Mouse (Mus musculus): ENCODE measurements at regions not wholly inside any gene's neighbourhood (a gene's known extent, or its start where the extent isn't known, plus 50 kb on each side); places are given as distances from the start of the nearest gene placed in this dataset.

GRCm38 (mm10) chr17:49225255-49226015, 202.7 kb upstream of the Mocs1 start:
- no peaks in the 10 kb centered on the region for H3K36me3 ChIP-seq
- DNase-seq (ENCODE audit: low spot score) = no peak
- H3K9me3 ChIP-seq = no peaks in the 10 kb centered on the region
- WGBS = 68% methylated on average over 9 of the region's 9 CpGs
- H3K4me1 ChIP-seq = no peaks in the 10 kb centered on the region
- H3K4me3 ChIP-seq = no peak overlapping the region
- no peak overlapping the region for H3K27ac ChIP-seq
- H3K27me3 ChIP-seq (ENCODE audit: insufficient read depth, poor library complexity, severe bottlenecking) = 0 out of 2 replicates have a peak, but pooled peaks cover 12% of the 10 kb centered on the region

GRCm38 (mm10) chr17:49226016-49226400, 202.2 kb upstream of the Mocs1 start:
- no peak overlapping the region for H3K4me3 ChIP-seq
- WGBS = 72% methylated on average over 6 of the region's 6 CpGs
- DNase-seq (ENCODE audit: low spot score) = no peak
- no peaks in the 10 kb centered on the region for H3K9me3 ChIP-seq
- no peaks in the 10 kb centered on the region for H3K36me3 ChIP-seq
- H3K27me3 ChIP-seq (ENCODE audit: insufficient read depth, poor library complexity, severe bottlenecking) = 0 out of 2 replicates have a peak, but pooled peaks cover 12% of the 10 kb centered on the region
- H3K27ac ChIP-seq = no peak overlapping the region
- H3K4me1 ChIP-seq = peaks cover 5% of the 10 kb centered on the region

GRCm38 (mm10) chr17:49231287-49231686, 196.9 kb upstream of the Mocs1 start:
- WGBS = 74% methylated on average over 3 of the region's 3 CpGs
- no peaks in the 10 kb centered on the region for H3K9me3 ChIP-seq

GRCm38 (mm10) chr17:49240097-49240496, 188.1 kb upstream of the Mocs1 start:
- Histone ChIP-seq H3K27ac (no peak overlapping the region), H3K9me3 (no peaks in the 10 kb centered on the region)

More at GRCm38 (mm10) chr17:49231287-49231686, 196.9 kb upstream of the Mocs1 start:
- Histone ChIP-seq H3K36me3 (no peaks in the 10 kb centered on the region), H3K27me3 (ENCODE audit: insufficient read depth, poor library complexity, severe bottlenecking) (0 out of 2 replicates have a peak, but pooled peaks cover 9% of the 10 kb centered on the region), H3K27ac (peak overlapping the region; percentile 72), H3K4me3 (no peak overlapping the region), H3K4me1 (peaks cover 13% of the 10 kb centered on the region)
- no peak for DNase-seq (ENCODE audit: low spot score)

GRCm38 (mm10) chr17:49243419-49243818, 184.7 kb upstream of the Mocs1 start:
- Histone ChIP-seq H3K4me3 (no peak overlapping the region), H3K27ac (no peak overlapping the region), H3K36me3 (no peaks in the 10 kb centered on the region), H3K9me3 (no peaks in the 10 kb centered on the region), H3K4me1 (no peaks in the 10 kb centered on the region), H3K27me3 (ENCODE audit: insufficient read depth, poor library complexity, severe bottlenecking) (peaks cover 16% of the 10 kb centered on the region; the same call in 1 of the 2 replicates)
- no peak for DNase-seq (ENCODE audit: low spot score)
- WGBS = 48% methylated on average over 2 of the region's 2 CpGs

More at GRCm38 (mm10) chr17:49240097-49240496, 188.1 kb upstream of the Mocs1 start:
- Histone ChIP-seq H3K4me1 (no peaks in the 10 kb centered on the region), H3K4me3 (no peak overlapping the region), H3K36me3 (no peaks in the 10 kb centered on the region), H3K27me3 (ENCODE audit: insufficient read depth, poor library complexity, severe bottlenecking) (peaks cover 16% of the 10 kb centered on the region; the same call in 1 of the 2 replicates)
- no peak for DNase-seq (ENCODE audit: low spot score)

- no peak for DNase-seq (ENCODE audit: low spot score)
- Histone ChIP-seq H3K27ac (no peak overlapping the region), H3K9me3 (no peaks in the 10 kb centered on the region), H3K4me1 (no peaks in the 10 kb centered on the region), H3K4me3 (no peak overlapping the region), H3K36me3 (no peaks in the 10 kb centered on the region), H3K27me3 (ENCODE audit: insufficient read depth, poor library complexity, severe bottlenecking) (peaks cover 16% of the 10 kb centered on the region; the same call in 1 of the 2 replicates)
- WGBS = 51% methylated on average over 2 of the region's 2 CpGs
Measured at GRCm38 (mm10) chr17:49245013-49245412, 183.1 kb upstream of the Mocs1 start.

- no peak for DNase-seq (ENCODE audit: low spot score)
- 83% methylated on average over 17 of the region's 17 CpGs for WGBS
Measured at GRCm38 (mm10) chr17:49247215-49247614, 180.9 kb upstream of the Mocs1 start.

GRCm38 (mm10) chr17:49250726-49251537, 177.2 kb upstream of the Mocs1 start:
- Histone ChIP-seq H3K4me1 (no peaks in the 10 kb centered on the region), H3K9me3 (no peaks in the 10 kb centered on the region), H3K27me3 (ENCODE audit: insufficient read depth, poor library complexity, severe bottlenecking) (no peaks in the 10 kb centered on the region), H3K27ac (no peak overlapping the region), H3K4me3 (no peak overlapping the region), H3K36me3 (no peaks in the 10 kb centered on the region)
- DNase-seq (ENCODE audit: low spot score) = no peak
- 59% methylated on average over 8 of the region's 8 CpGs for WGBS

More at GRCm38 (mm10) chr17:49247215-49247614, 180.9 kb upstream of the Mocs1 start:
- Histone ChIP-seq H3K4me3 (no peak overlapping the region), H3K27me3 (ENCODE audit: insufficient read depth, poor library complexity, severe bottlenecking) (0 out of 2 replicates have a peak, but pooled peaks cover 3% of the 10 kb centered on the region), H3K27ac (no peak overlapping the region), H3K36me3 (no peaks in the 10 kb centered on the region), H3K9me3 (no peaks in the 10 kb centered on the region), H3K4me1 (no peaks in the 10 kb centered on the region)

GRCm38 (mm10) chr17:49252271-49252670, 175.9 kb upstream of the Mocs1 start:
- no peaks in the 10 kb centered on the region for H3K4me1 ChIP-seq
- H3K27ac ChIP-seq = no peak overlapping the region
- no peaks in the 10 kb centered on the region for H3K27me3 ChIP-seq (ENCODE audit: insufficient read depth, poor library complexity, severe bottlenecking)
- no peak overlapping the region for H3K4me3 ChIP-seq
- DNase-seq (ENCODE audit: low spot score) = no peak
- H3K36me3 ChIP-seq = no peaks in the 10 kb centered on the region
- 68% methylated on average over 3 of the region's 3 CpGs for WGBS
- no peaks in the 10 kb centered on the region for H3K9me3 ChIP-seq

- Histone ChIP-seq H3K4me1 (no peaks in the 10 kb centered on the region), H3K9me3 (no peaks in the 10 kb centered on the region), H3K27ac (no peak overlapping the region), H3K4me3 (no peak overlapping the region), H3K36me3 (no peaks in the 10 kb centered on the region), H3K27me3 (ENCODE audit: insufficient read depth, poor library complexity, severe bottlenecking) (no peaks in the 10 kb centered on the region)
- no peak for DNase-seq (ENCODE audit: low spot score)
Measured at GRCm38 (mm10) chr17:49258496-49258895, 169.7 kb upstream of the Mocs1 start.

- Histone ChIP-seq H3K27me3 (ENCODE audit: insufficient read depth, poor library complexity, severe bottlenecking) (no peaks in the 10 kb centered on the region), H3K36me3 (no peaks in the 10 kb centered on the region), H3K4me3 (no peak overlapping the region), H3K27ac (no peak overlapping the region), H3K9me3 (no peaks in the 10 kb centered on the region), H3K4me1 (no peaks in the 10 kb centered on the region)
- no peak for DNase-seq (ENCODE audit: low spot score)
- WGBS = 81% methylated on average over 4 of the region's 4 CpGs
Measured at GRCm38 (mm10) chr17:49262394-49262793, 165.8 kb upstream of the Mocs1 start.

- DNase-seq (ENCODE audit: low spot score) = no peak
- H3K9me3 ChIP-seq = peaks cover 5% of the 10 kb centered on the region; the same call in 1 of the 2 replicates
- H3K36me3 ChIP-seq = no peaks in the 10 kb centered on the region
- H3K4me3 ChIP-seq = no peak overlapping the region
- H3K27ac ChIP-seq = no peak overlapping the region
- no peaks in the 10 kb centered on the region for H3K4me1 ChIP-seq
- WGBS = 87% methylated on average over 4 of the region's 4 CpGs
- no peaks in the 10 kb centered on the region for H3K27me3 ChIP-seq (ENCODE audit: insufficient read depth, poor library complexity, severe bottlenecking)
Measured at GRCm38 (mm10) chr17:49266343-49266742, 161.8 kb upstream of the Mocs1 start.

- Histone ChIP-seq H3K4me3 (no peak overlapping the region), H3K4me1 (no peaks in the 10 kb centered on the region), H3K27me3 (ENCODE audit: insufficient read depth, poor library complexity, severe bottlenecking) (0 out of 2 replicates have a peak, but pooled peaks cover 9% of the 10 kb centered on the region), H3K36me3 (no peaks in the 10 kb centered on the region), H3K9me3 (peaks cover 5% of the 10 kb centered on the region; the same call in 1 of the 2 replicates), H3K27ac (no peak overlapping the region)
- no peak for DNase-seq (ENCODE audit: low spot score)
- WGBS = 90% methylated on average over 7 of the region's 7 CpGs
Measured at GRCm38 (mm10) chr17:49269943-49270342, 158.2 kb upstream of the Mocs1 start.
